ENCODE assay signal across 15 mouse cellular contexts in genomic region chr9:34395839-34396804, GRCm38 (mm10).
DNase-seq lines count a peak whose midpoint lies in the region; ATAC-seq and TF ChIP-seq lines count a peak whose summit lies in the region.
"Had no signal": no experiment of that assay in that cellular context is flagged by ENCODE, and none has a peak within 500 bp of the region (broad histone marks: within the 10 kb centered on the region; RNA-seq: fewer than 3 reads in every experiment).

No protein-coding gene starts in this region.

- DNase-seq in hindbrain, embryonic 14.5 days (ENCODE audit: low spot score), result no peak
- DNase-seq in hindbrain, embryonic 11.5 days (ENCODE audit: low spot score), result no peak
- peak; percentile 16 for DNase-seq in neural tube, embryonic 11.5 days (ENCODE audit: low spot score)
- DNase-seq in neural tube, embryonic 10.5 days (ENCODE audit: extremely low spot score, low spot score), result no peak
- peak; percentile 33 for DNase-seq in forelimb bud, embryonic 11.5 days (ENCODE audit: low read depth, low spot score)
- DNase-seq in liver, result no peak
- DNase-seq in c-Kit-positive CD71-positive TER-119-positive erythroid progenitor cells, embryonic 14.5 days (ENCODE audit: low spot score), result no peak
- DNase-seq: cerebellum, adult 9-11 months; heart, postnatal 14 days; thymus, postnatal 36 days had no signal

- H3K79me2 ChIP-seq in myocyte (ENCODE audit: control insufficient read depth, insufficient read depth), result no peaks in the 10 kb centered on the region

- no peak overlapping the region for H3K4me2 ChIP-seq in hindbrain, embryonic 14.5 days (replicated peaks)
- H3K4me2 ChIP-seq in hindbrain, embryonic 11.5 days (replicated peaks; ENCODE audit: low read depth, low read length), result no peak overlapping the region
- no peak overlapping the region for H3K4me2 ChIP-seq in neural tube, embryonic 11.5 days (ENCODE audit: low read depth)
- H3K4me2 ChIP-seq in myocyte (ENCODE audit: low read depth), result peak overlapping the region; percentile 10

- H3K27me3 ChIP-seq in hindbrain, embryonic 14.5 days (ENCODE audit: control insufficient read depth, insufficient read depth, low read length), result no peaks in the 10 kb centered on the region
- H3K27me3 ChIP-seq in hindbrain, embryonic 11.5 days (ENCODE audit: control insufficient read depth, insufficient read depth, low read length), result no peaks in the 10 kb centered on the region
- H3K27me3 ChIP-seq in neural tube, embryonic 11.5 days (ENCODE audit: control insufficient read depth, insufficient read depth, low read length), result no peaks in the 10 kb centered on the region
- H3K27me3 ChIP-seq in myocyte (ENCODE audit: control insufficient read depth, insufficient read depth, insufficient read length), result no peaks in the 10 kb centered on the region
- H3K27me3 ChIP-seq: megakaryocyte, embryonic 14.5 days had no signal

- H3ac ChIP-seq in myocyte (ENCODE audit: control insufficient read depth, insufficient read length), result no peak overlapping the region

- no peak for TF ChIP-seq POLR2A in myocyte (IDR thresholded peaks at IDR 0.05; ENCODE audit: insufficient read length, low read depth)

- WGBS in hindbrain, embryonic 14.5 days, result 32% methylated on average over 6 of the region's 6 CpGs
- WGBS in hindbrain, embryonic 11.5 days, result 47% methylated on average over 6 of the region's 6 CpGs
- 52% methylated on average over 6 of the region's 6 CpGs for whole genome bisulfite sequencing in neural tube, embryonic 11.5 days

- H3K9ac ChIP-seq in hindbrain, embryonic 14.5 days, result 0 out of 2 replicates have a peak overlapping the region, but pooled peaks have one; percentile 5
- H3K9ac ChIP-seq in hindbrain, embryonic 11.5 days (ENCODE audit: low read depth, low read length), result no peak overlapping the region
- no peak overlapping the region for H3K9ac ChIP-seq in neural tube, embryonic 11.5 days (ENCODE audit: low read length)

- H3K4me3 ChIP-seq in hindbrain, embryonic 14.5 days (replicated peaks; ENCODE audit: low read length), result no peak overlapping the region
- no peak overlapping the region for H3K4me3 ChIP-seq in hindbrain, embryonic 11.5 days (ENCODE audit: low read depth, low read length)
- no peak overlapping the region for H3K4me3 ChIP-seq in neural tube, embryonic 11.5 days (ENCODE audit: low read depth, low read length)
- no peak overlapping the region for H3K4me3 ChIP-seq in myocyte
- H3K4me3 ChIP-seq: megakaryocyte, embryonic 14.5 days had no signal

- no peak overlapping the region for H3K27ac ChIP-seq in hindbrain, embryonic 14.5 days
- H3K27ac ChIP-seq in hindbrain, embryonic 11.5 days (ENCODE audit: low read depth, low read length), result no peak overlapping the region
- H3K27ac ChIP-seq in neural tube, embryonic 11.5 days (ENCODE audit: low read depth, low read length), result no peak overlapping the region
- H3K27ac ChIP-seq: kidney, postnatal 0 days; stomach, postnatal 0 days had no signal

- no peaks in the 10 kb centered on the region for H3K36me3 ChIP-seq in hindbrain, embryonic 14.5 days (replicated peaks; ENCODE audit: control insufficient read depth, insufficient read depth)
- no peaks in the 10 kb centered on the region for H3K36me3 ChIP-seq in hindbrain, embryonic 11.5 days (ENCODE audit: control insufficient read depth, insufficient read depth, low read length)
- H3K36me3 ChIP-seq in neural tube, embryonic 11.5 days (ENCODE audit: control insufficient read depth, insufficient read depth, low read length), result no peaks in the 10 kb centered on the region
- H3K36me3 ChIP-seq in myocyte (ENCODE audit: control insufficient read depth, insufficient read depth), result no peaks in the 10 kb centered on the region

- no peaks in the 10 kb centered on the region for H3K9me3 ChIP-seq in hindbrain, embryonic 14.5 days (ENCODE audit: control insufficient read depth, low read length)
- H3K9me3 ChIP-seq in hindbrain, embryonic 11.5 days (ENCODE audit: control insufficient read depth, low read length), result no peaks in the 10 kb centered on the region
- H3K9me3 ChIP-seq in neural tube, embryonic 11.5 days (ENCODE audit: control insufficient read depth, low read length), result no peaks in the 10 kb centered on the region

- 0 out of 2 replicates have a peak, but pooled peaks cover 3% of the 10 kb centered on the region for H3K4me1 ChIP-seq in hindbrain, embryonic 14.5 days (replicated peaks; ENCODE audit: control insufficient read depth, insufficient read depth, low read length)
- no peaks in the 10 kb centered on the region for H3K4me1 ChIP-seq in hindbrain, embryonic 11.5 days (replicated peaks; ENCODE audit: control insufficient read depth, insufficient read depth, low read length)
- no peaks in the 10 kb centered on the region for H3K4me1 ChIP-seq in neural tube, embryonic 11.5 days (ENCODE audit: control insufficient read depth, insufficient read depth, low read length)
- H3K4me1 ChIP-seq: megakaryocyte, embryonic 14.5 days had no signal

- ATAC-seq in hindbrain, embryonic 14.5 days (ENCODE audit: low FRiP score), result peak; percentile 27; the same call in 1 of the 2 replicates
- no peak for ATAC-seq in hindbrain, embryonic 11.5 days (ENCODE audit: low FRiP score)
- no peak for ATAC-seq in neural tube, embryonic 11.5 days (ENCODE audit: insufficient read depth, low FRiP score, low TSS enrichment)
- ATAC-seq: activated CD4-positive, CD25-positive, alpha-beta regulatory T cell, adult 4 months had no signal

TF ChIP-seq in myocyte, 11 proteins besides CTCF, POLR2A, EP300 and RAD21:
- TF ChIP-seq SRF (IDR thresholded peaks at IDR 0.05; ENCODE audit: control insufficient read depth, insufficient read length, low read depth), result no peak
- TF ChIP-seq REST (IDR thresholded peaks at IDR 0.05; ENCODE audit: insufficient read depth, insufficient read length), result no peak
- no peak for TF ChIP-seq MYOD1 (IDR thresholded peaks at IDR 0.05; ENCODE audit: control insufficient read depth in 1 of 3, insufficient read length in 2 of 3, low read depth in 2 of 3)
- no peak for TF ChIP-seq POLR2AphosphoS2 (IDR thresholded peaks at IDR 0.05; ENCODE audit: insufficient read length, low read depth)
- no peak for TF ChIP-seq TCF3 (IDR thresholded peaks at IDR 0.05; ENCODE audit: insufficient read length, low read depth)
- no peak for TF ChIP-seq TCF12 (IDR thresholded peaks at IDR 0.05; ENCODE audit: insufficient read depth, poor library complexity, severe bottlenecking)
- no peak for TF ChIP-seq E2F4 (IDR thresholded peaks at IDR 0.05; ENCODE audit: insufficient read depth)
- no peak for TF ChIP-seq CEBPB (IDR thresholded peaks at IDR 0.05; ENCODE audit: insufficient read depth, poor library complexity, severe bottlenecking)
- TF ChIP-seq USF1 (IDR thresholded peaks at IDR 0.05; ENCODE audit: low read depth), result no peak
- no peak for TF ChIP-seq MAX (IDR thresholded peaks at IDR 0.05; ENCODE audit: low read depth)
- no peak for TF ChIP-seq MYOG (IDR thresholded peaks at IDR 0.05; ENCODE audit: control insufficient read depth in 1 of 3, insufficient read depth in 1 of 3, insufficient read length in 2 of 3, low read depth in 2 of 3)

Comparison
In these comparisons a context has a peak if more than half of its experiments do, and no peak if none do; other contexts are left out.
1. DNase-seq: peak in neural tube, embryonic 11.5 days (single experiment) and forelimb bud, embryonic 11.5 days (single experiment); none in hindbrain, embryonic 14.5 days (single experiment), hindbrain, embryonic 11.5 days (single experiment), neural tube, embryonic 10.5 days (single experiment), liver (single experiment) and c-Kit-positive CD71-positive TER-119-positive erythroid progenitor cells, embryonic 14.5 days (single experiment).